Mouse (Mus musculus): ENCODE measurements around the gene Chchd6. TPM values are rescaled to one million over a fixed set of nuclear protein-coding genes. Genes with fewer than 3 reads are reported as not detected.

The Chchd6 gene
- total and polyA plus RNA-seq, 3 experiments: 4.7 to 15.8 (median 7.1) TPM

DNA sequence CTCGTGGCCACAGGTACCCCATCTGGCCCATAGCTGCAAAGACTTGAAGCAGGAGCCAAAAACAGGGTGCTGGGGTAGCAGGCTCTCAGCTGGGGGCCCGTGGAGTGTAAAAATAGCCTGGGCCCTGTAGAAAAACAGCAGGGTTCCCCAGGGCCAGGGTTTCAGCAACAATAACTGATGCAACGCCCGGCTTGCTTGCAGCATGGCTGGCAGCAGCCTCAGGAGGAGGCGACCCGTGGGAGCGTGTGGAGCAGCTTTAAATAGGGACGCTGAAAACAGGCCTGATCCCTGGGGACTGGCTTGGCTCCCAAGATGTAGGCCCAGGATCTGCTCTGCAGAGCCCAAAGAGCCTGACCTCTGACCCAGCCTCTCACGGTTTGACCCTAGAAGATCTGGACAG is 257.9 kb downstream of the Chchd6 start:
- ATAC-seq (ENCODE audit: extremely low read depth, insufficient number of reproducible peaks, low FRiP score, poor library complexity, severe bottlenecking): no peak
- peaks cover 98% of the 10 kb centered on the region for H3K36me3 ChIP-seq (replicated peaks)
- no peaks in the 10 kb centered on the region for H3K9me3 ChIP-seq (replicated peaks)
- H3K27me3 ChIP-seq (ENCODE audit: insufficient read depth, low read length): no peaks in the 10 kb centered on the region
- TF ChIP-seq GATA1 (IDR thresholded peaks at IDR 0.05; ENCODE audit: borderline replicate concordance, low read length) (no peak), TAL1 (conservative IDR thresholded peaks at IDR 0.05; ENCODE audit: low read depth, low read length) (no peak), CTCF (IDR thresholded peaks at IDR 0.05; ENCODE audit: low read depth, low read length) (no peak), GATA2 (IDR thresholded peaks at IDR 0.05; ENCODE audit: borderline replicate concordance, low read depth, low read length) (no peak), POLR2AphosphoS5 (IDR thresholded peaks at IDR 0.05; ENCODE audit: insufficient replicate concordance, low read depth, low read length) (no peak)
- DNase-seq (ENCODE audit: low spot score): no peak
- H3K4me1 ChIP-seq (ENCODE audit: insufficient read depth, low read depth, low read length): no peaks in the 10 kb centered on the region
- no peak overlapping the region for H3K4me3 ChIP-seq (ENCODE audit: low read depth, low read length)

DNA sequence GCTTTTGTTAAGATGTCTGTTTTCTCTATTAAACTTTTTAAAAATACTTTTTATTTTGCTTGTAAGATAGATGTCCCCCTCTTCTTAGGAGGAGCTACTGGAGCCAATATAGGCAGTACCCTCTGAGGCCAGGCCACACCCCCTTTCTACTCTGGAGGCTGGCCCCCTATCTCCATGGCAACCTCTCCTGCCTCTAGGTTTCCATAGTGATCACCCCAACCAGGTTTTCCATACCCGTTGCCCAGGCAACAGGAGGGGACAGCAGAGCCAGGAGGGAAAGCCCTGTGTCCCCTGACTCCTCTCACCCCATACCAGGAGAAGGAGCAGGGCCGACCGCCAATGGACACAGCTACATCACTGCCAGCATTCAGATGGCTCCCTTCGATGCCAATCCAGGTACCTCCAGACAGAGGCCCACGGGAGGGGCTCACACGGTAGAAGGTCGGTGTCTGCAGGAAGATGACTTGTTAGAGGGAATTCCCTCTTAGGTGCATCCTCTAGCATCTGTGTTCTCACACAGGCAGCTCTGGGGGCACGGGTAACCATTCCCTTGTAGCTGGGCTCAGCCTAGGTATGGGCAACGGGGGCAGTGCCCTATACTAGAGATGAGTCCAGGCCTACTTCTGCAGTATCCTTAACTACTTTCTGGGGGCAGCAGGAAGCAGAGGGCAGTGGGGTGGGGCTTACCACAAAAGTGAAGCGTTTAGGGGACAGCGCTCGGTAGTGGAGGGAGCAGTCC is 261.3 kb downstream of the Chchd6 start:
- peaks cover 98% of the 10 kb centered on the region for H3K36me3 ChIP-seq (replicated peaks)
- TF ChIP-seq TAL1 (conservative IDR thresholded peaks at IDR 0.05; ENCODE audit: low read depth, low read length): no peak
- no peak for TF ChIP-seq GATA1 (IDR thresholded peaks at IDR 0.05; ENCODE audit: borderline replicate concordance, low read length)
- no peak for TF ChIP-seq POLR2AphosphoS5 (IDR thresholded peaks at IDR 0.05; ENCODE audit: insufficient replicate concordance, low read depth, low read length)
- no peak for TF ChIP-seq GATA2 (IDR thresholded peaks at IDR 0.05; ENCODE audit: borderline replicate concordance, low read depth, low read length)
- no peak for TF ChIP-seq CTCF (IDR thresholded peaks at IDR 0.05; ENCODE audit: low read depth, low read length)
- no peaks in the 10 kb centered on the region for H3K9me3 ChIP-seq (replicated peaks)
- H3K4me3 ChIP-seq (ENCODE audit: low read depth, low read length): no peak overlapping the region
- H3K27me3 ChIP-seq (ENCODE audit: insufficient read depth, low read length): no peaks in the 10 kb centered on the region
- ATAC-seq (ENCODE audit: extremely low read depth, insufficient number of reproducible peaks, low FRiP score, poor library complexity, severe bottlenecking) (no peak), DNase-seq (ENCODE audit: low spot score) (no peak)
- no peaks in the 10 kb centered on the region for H3K4me1 ChIP-seq (ENCODE audit: insufficient read depth, low read depth, low read length)

Other genes starting within 250 kb of the Chchd6 start
- gene Plxna1, start 233.0 kb downstream of the Chchd6 start, total RNA-seq (2014; fragmentation: Nextera tagmentation): 11.1 and 12.1 TPM in 2 replicates
- 5.9 and 7.8 TPM in 2 replicates for gene Plxna1, start 233.0 kb downstream of the Chchd6 start, total RNA-seq (2017)
- 13.4 and 17.0 TPM in 2 replicates for gene Plxna1, start 233.0 kb downstream of the Chchd6 start, polyA plus RNA-seq (2012)
- gene Txnrd3, start 48.3 kb upstream of the Chchd6 start, total RNA-seq (2014; fragmentation: Nextera tagmentation): 2.3 and 3.9 TPM in 2 replicates
- gene Txnrd3, start 48.3 kb upstream of the Chchd6 start, total RNA-seq (2017): 6.8 and 7.2 TPM in 2 replicates
- gene Txnrd3, start 48.3 kb upstream of the Chchd6 start, polyA plus RNA-seq (2012): 4.1 and 5.7 TPM in 2 replicates
- not detected in 2 replicates for gene Vmn1r40, start 111.9 kb upstream of the Chchd6 start, total RNA-seq (2014; fragmentation: Nextera tagmentation)
- gene Vmn1r40, start 111.9 kb upstream of the Chchd6 start, total RNA-seq (2017): 0.06 and 0.16 TPM in 2 replicates
- not detected in 2 replicates for gene Vmn1r40, start 111.9 kb upstream of the Chchd6 start, polyA plus RNA-seq (2012)
- gene Vmn1r41, start 145.1 kb upstream of the Chchd6 start, total RNA-seq (2014; fragmentation: Nextera tagmentation): not detected in 2 replicates
- 0.16 and 0.58 TPM in 2 replicates for gene Vmn1r41, start 145.1 kb upstream of the Chchd6 start, total RNA-seq (2017)
- gene Vmn1r41, start 145.1 kb upstream of the Chchd6 start, polyA plus RNA-seq (2012): not detected in 2 replicates

Measured in G1E (cell line).